Mouse (Mus musculus) yolk sac, embryonic 10.5 days (tissue): ENCODE data around the gene Plcb2.
A peak's percentile ranks its signal among the peaks of the same experiment; 100 is the strongest.

Source experiments
- DNase-seq: peaks from one replicate; pipeline ENCODE4 v3.0.0-alpha.2; 2017; ENCODE audit warnings: low spot score

Gene Plcb2

GRCm38 (mm10) chr2:118750476-118750875 lies 22.2 kb upstream of the Plcb2 start:
- no peak for DNase-seq

GRCm38 (mm10) chr2:118749341-118749884 lies 21.2 kb upstream of the Plcb2 start:
- no peak for DNase-seq

- no peak for DNase-seq
Observed at GRCm38 (mm10) chr2:118747301-118747960, 19.2 kb upstream of the Plcb2 start.

- DNase-seq = peak; percentile 44
Observed at GRCm38 (mm10) chr2:118745915-118746901, 18.0 kb upstream of the Plcb2 start.

- DNase-seq = peak; percentile 91
Observed at GRCm38 (mm10) chr2:118745232-118745884, 17.1 kb upstream of the Plcb2 start, which contains the start of gene Inafm2. TSS of gene Inafm2 (plus strand) at chr2:118745758.

GRCm38 (mm10) chr2:118744621-118745020 lies 16.4 kb upstream of the Plcb2 start:
- DNase-seq = no peak

- no peak for DNase-seq
Observed at GRCm38 (mm10) chr2:118743261-118743943, 15.2 kb upstream of the Plcb2 start.

GRCm38 (mm10) chr2:118741183-118741582 lies 12.9 kb upstream of the Plcb2 start:
- no peak for DNase-seq

GRCm38 (mm10) chr2:118740341-118740740 lies 12.1 kb upstream of the Plcb2 start:
- DNase-seq = no peak

- no peak for DNase-seq
Observed at GRCm38 (mm10) chr2:118733341-118733740, 5.1 kb upstream of the Plcb2 start.

GRCm38 (mm10) chr2:118731981-118732380 lies 3.7 kb upstream of the Plcb2 start:
- no peak for DNase-seq

- DNase-seq = peak; percentile 39
Observed at GRCm38 (mm10) chr2:118730622-118730915, 2.3 kb upstream of the Plcb2 start.

- DNase-seq = no peak
Observed at GRCm38 (mm10) chr2:118729816-118730621, 1.8 kb upstream of the Plcb2 start.

- no peak for DNase-seq
Observed at GRCm38 (mm10) chr2:118729194-118729593, 956 bp upstream of the Plcb2 start.

GRCm38 (mm10) chr2:118727911-118728310 lies 327 bp downstream of the Plcb2 start:
- DNase-seq = no peak

- no peak for DNase-seq
Observed at GRCm38 (mm10) chr2:118726873-118727272, 1.4 kb downstream of the Plcb2 start.

GRCm38 (mm10) chr2:118725511-118725910 lies 2.7 kb downstream of the Plcb2 start:
- no peak for DNase-seq

GRCm38 (mm10) chr2:118723693-118724486 lies 4.3 kb downstream of the Plcb2 start:
- no peak for DNase-seq

- DNase-seq = no peak
Observed at GRCm38 (mm10) chr2:118716677-118717076, 11.6 kb downstream of the Plcb2 start.

- DNase-seq = no peak
Observed at GRCm38 (mm10) chr2:118714230-118714629, 14.0 kb downstream of the Plcb2 start.
